Mouse (Mus musculus): ENCODE measurements around the gene Kpna2.

- TF ChIP-seq FLI1 (IDR thresholded peaks at IDR 0.05; ENCODE audit: low read length) = no peak
- TF ChIP-seq GATA1 (IDR thresholded peaks at IDR 0.05; ENCODE audit: borderline replicate concordance, low read length) = no peak
Observed at GRCm38 (mm10) chr11:106994246-106995085, 4.9 kb downstream of the Kpna2 start.

All from megakaryocyte, embryonic 14.5 days (primary cell).